Mouse (Mus musculus): ENCODE results near the gene Rps6.

DNA sequence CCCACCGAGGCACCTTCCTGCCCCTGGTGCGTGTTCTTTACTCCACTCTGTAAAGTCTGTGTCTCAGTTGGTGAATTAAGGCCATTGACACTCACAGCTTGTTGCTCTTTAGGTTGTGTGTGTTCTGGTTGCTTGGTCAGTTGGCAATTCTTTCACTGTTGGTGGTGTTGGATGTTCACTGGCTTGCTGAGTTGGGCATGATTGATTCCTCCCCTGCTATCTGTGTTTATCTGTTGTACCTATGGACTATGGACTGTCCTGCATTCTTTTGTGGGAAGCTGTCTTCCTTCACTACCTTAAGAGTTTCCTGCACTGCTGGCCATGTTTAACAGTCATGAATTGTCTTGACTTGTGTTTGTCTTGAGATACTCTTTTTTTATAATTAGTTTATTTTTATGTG, 25.3 kb downstream of the Rps6 start:
- TF ChIP-seq SIN3A (IDR thresholded peaks at IDR 0.05; ENCODE audit: low read length) (no peak), HCFC1 (IDR thresholded peaks at IDR 0.05; ENCODE audit: low read depth, low read length) (no peak), MAX (IDR thresholded peaks at IDR 0.05; ENCODE audit: low read length) (no peak), CTCF (IDR thresholded peaks at IDR 0.05 in 2 of 3, conservative IDR thresholded peaks at IDR 0.05 in 1 of 3; ENCODE audit: control insufficient read depth in 1 of 3, insufficient read depth in 1 of 3, low read depth in 2 of 3, low read length in 3 of 3, poor library complexity in 1 of 3, severe bottlenecking in 1 of 3) (no peak), BHLHE40 (IDR thresholded peaks at IDR 0.05; ENCODE audit: borderline replicate concordance, low read depth, low read length) (no peak), RCOR1 (IDR thresholded peaks at IDR 0.05; ENCODE audit: low read depth, low read length) (no peak), POLR2A (IDR thresholded peaks at IDR 0.05; ENCODE audit: control insufficient read depth in 1 of 2, insufficient read depth in 1 of 2, low read depth in 1 of 2, low read length in 2 of 2, poor library complexity in 1 of 2) (no peak)

All from MEL (cell line).